Mouse (Mus musculus) CH12.LX (cell line): Measurements from ENCODE around the gene Ap4e1.

ENCODE experiments used
- BHLHE40 ChIP-seq: IDR thresholded peaks from 2 replicates; pipeline ENCODE4 v1.6.1; 2011; ENCODE audit warnings: mild to moderate bottlenecking, low read depth, low read length, improper control_type of control experiment
- CHD1 ChIP-seq: IDR thresholded peaks from 2 replicates; pipeline ENCODE4 v1.6.1; 2012; ENCODE audit warnings: low read depth, low read length, improper control_type of control experiment, inconsistent platforms
- CTCF ChIP-seq, 2 experiments: IDR thresholded peaks in 1 of 2; conservative IDR thresholded peaks in 1 of 2; 2 replicates each; pipeline ENCODE4 v1.5.1; 2011 to 2012; ENCODE audit warnings: low read depth in 2 of 2, low read length in 2 of 2, improper control_type of control experiment in 1 of 2, inconsistent platforms in 1 of 2, mild to moderate bottlenecking in 1 of 2, moderate library complexity in 1 of 2
- KAT2A ChIP-seq: IDR thresholded peaks from 2 replicates; pipeline ENCODE4 v1.6.1; 2012; ENCODE audit warnings: low read length, improper control_type of control experiment, inconsistent platforms; ENCODE audit not compliant: insufficient replicate concordance
- MAFK ChIP-seq: IDR thresholded peaks from 2 replicates; pipeline ENCODE4 v1.6.1; 2011; ENCODE audit warnings: low read length, improper control_type of control experiment; ENCODE audit not compliant: insufficient replicate concordance
- MAX ChIP-seq: IDR thresholded peaks from 2 replicates; pipeline ENCODE4 v1.6.1; 2011; ENCODE audit warnings: low read length, improper control_type of control experiment
- MAZ ChIP-seq: IDR thresholded peaks from 2 replicates; pipeline ENCODE4 v1.6.1; 2012; ENCODE audit warnings: low read depth, mild to moderate bottlenecking, inconsistent platforms, low read length, improper control_type of control experiment, moderate library complexity
- PAX5 ChIP-seq: IDR thresholded peaks from 2 replicates; pipeline ENCODE4 v1.6.1; 2012; ENCODE audit warnings: low read length, inconsistent platforms, mixed read lengths
- POLR2A ChIP-seq: IDR thresholded peaks from 2 replicates; pipeline ENCODE4 v1.6.1; 2011; ENCODE audit warnings: low read depth, mild to moderate bottlenecking, improper control_type of control experiment, low read length
- TBP ChIP-seq: conservative IDR thresholded peaks from 2 replicates; pipeline ENCODE4 v1.6.1; 2011; ENCODE audit warnings: low read depth, low read length, improper control_type of control experiment

DNA sequence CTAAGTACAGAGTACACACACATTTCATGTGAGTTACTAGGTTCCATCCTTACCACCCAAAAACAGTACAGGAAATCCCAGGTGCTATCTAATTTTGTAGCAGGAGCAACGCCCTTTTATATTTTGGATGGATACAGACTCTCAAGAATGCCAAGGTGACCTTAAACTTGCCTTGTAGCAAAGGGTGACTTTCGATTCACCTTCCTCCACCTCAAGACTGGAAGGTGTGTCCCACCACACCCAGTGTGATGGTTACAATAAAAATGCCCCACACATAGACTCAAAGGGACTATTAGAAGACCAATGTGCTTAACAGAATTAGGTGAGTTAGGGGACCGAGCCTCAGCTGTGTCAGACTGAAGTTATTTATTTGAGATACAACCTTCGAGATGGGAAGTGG is 100.5 kb downstream of the Ap4e1 start:
- TF ChIP-seq CTCF (conservative IDR thresholded peaks at IDR 0.05 in 1 of 2, IDR thresholded peaks at IDR 0.05 in 1 of 2; ENCODE audit: low read depth in 2 of 2, low read length in 2 of 2) = no peak
- TF ChIP-seq TBP = no peak
- no peak for TF ChIP-seq POLR2A
- TF ChIP-seq CHD1 = no peak
- TF ChIP-seq PAX5 = no peak
- no peak for TF ChIP-seq MAX
- no peak for TF ChIP-seq KAT2A
- no peak for TF ChIP-seq MAFK
- no peak for TF ChIP-seq MAZ
- no peak for TF ChIP-seq BHLHE40
